Mouse (Mus musculus) kidney, adult 2 months (tissue): ENCODE data around the gene Abhd15.

Source experiments
- CTCF ChIP-seq: fragments of 200-500 bp; conservative IDR thresholded peaks from 2 replicates; pipeline ENCODE4 v1.5.1; 2011; ENCODE audit warnings: low read depth, mild to moderate bottlenecking, control low read depth, low read length, moderate library complexity, mixed read lengths; ENCODE audit not compliant: insufficient read depth, insufficient read length
- POLR2A ChIP-seq: fragments of 200-500 bp; IDR thresholded peaks from one replicate; pipeline ENCODE4 v1.6.1; 2011; ENCODE audit warnings: low read depth, low read length, control low read depth

GRCm38 (mm10) chr11:77529644-77530043 is 14.7 kb downstream of the Abhd15 start:
- TF ChIP-seq CTCF, result no peak
- TF ChIP-seq POLR2A, result no peak
